Mouse (Mus musculus): ENCODE data around the gene Vmn1r167.
"Not testable (repeated sequence)": the region's sequence is repeated elsewhere in the genome, so short reads cannot be mapped to it uniquely, and the experiment has no call there.

Vmn1r167 gene

GRCm38 (mm10) chr7:23507106-23507505 lies at the start of gene Vmn1r167:
Gene Vmn1r167 (minus strand): TSS chr7:23507206.
- in situ Hi-C loops (cut with MboI, MseI): not testable (repeated sequence)

DNA sequence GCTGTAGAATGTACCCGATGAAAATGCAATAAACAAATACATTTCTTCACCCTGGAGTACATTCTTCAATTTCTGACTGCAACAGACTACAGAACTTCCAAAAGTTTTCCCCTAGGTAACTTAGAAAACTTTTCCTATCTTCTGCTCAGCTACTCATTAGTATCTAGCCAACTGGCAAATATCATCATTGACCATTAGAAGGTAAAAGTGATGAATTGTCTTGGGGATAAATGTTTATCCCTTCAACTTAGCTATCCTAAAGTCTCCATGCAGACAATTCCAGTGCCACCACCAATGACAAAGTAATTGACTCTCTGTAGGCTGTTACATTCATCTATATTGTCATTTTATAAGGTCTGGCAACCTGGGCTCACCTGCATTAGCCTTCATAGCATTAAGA lies 32.4 kb upstream of the Vmn1r167 start, which contains the start of gene Vmn1r168:
TSS of gene Vmn1r168 (plus strand) at position 301 of the 400 bp plus-strand sequence.
- in situ Hi-C loops (cut with MboI, MseI): loop anchor here (5.0 kb wide), 1 partner anchor 52 kb away; no protein-coding TSS in a partner anchor

- in situ Hi-C loops (cut with MboI, MseI): loop anchor here (5.0 kb wide), 1 partner anchor 84 kb away; no protein-coding TSS in a partner anchor
Observed at GRCm38 (mm10) chr7:23472886-23473285, 34.1 kb downstream of the Vmn1r167 start.

GRCm38 (mm10) chr7:23470832-23471231 lies 36.2 kb downstream of the Vmn1r167 start:
- in situ Hi-C loops (cut with MboI, MseI): loop anchor here (5.0 kb wide), 1 partner anchor 86 kb away; no protein-coding TSS in a partner anchor

DNA sequence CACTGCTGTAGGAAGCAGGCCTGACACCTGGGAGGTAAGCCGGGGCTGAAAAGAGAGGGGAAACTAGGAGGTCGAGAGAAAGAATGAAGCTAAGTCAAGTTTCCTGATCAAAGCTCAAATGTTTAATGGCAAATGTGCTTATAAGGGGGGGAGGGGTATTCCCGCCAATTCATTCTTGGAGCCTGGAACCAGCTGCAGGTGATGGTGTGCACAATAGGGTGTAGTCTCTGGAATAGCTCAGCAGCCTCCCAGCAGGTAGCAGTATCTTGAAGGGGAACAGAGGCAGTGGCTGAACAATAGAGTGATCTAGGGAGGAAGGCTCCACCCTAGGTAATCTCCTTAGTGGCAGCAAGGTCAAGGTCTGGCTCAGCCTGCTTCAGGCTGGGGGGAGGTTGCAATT lies 36.8 kb downstream of the Vmn1r167 start:
- in situ Hi-C loops (cut with MboI, MseI): loop anchor here (5.0 kb wide), 1 partner anchor 87 kb away; no protein-coding TSS in a partner anchor
